Comparison of ENCODE assay signal across 38 mouse cellular contexts in the genomic region with DNA sequence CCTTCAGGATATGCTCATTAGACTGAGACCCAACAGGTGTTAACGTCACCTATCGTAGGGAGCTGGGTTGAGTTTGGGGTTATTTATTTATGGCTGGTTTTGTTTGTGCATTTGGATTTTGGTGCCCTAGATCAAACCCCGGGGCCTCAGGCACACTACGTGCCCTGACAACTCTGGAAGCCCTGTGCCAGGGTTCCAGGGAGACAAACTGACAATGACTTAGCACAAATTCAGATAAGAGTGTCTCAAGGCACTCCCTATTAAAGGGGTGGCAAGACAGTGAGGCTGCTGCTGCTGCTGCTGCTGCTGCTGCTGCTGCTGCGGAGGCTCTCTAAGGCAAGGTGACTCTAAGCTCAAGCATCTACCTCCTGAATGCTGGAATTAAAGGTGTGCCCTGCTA. TPM values are rescaled to one million over a fixed set of nuclear protein-coding genes. Genes with fewer than 3 reads are reported as not detected.
DNase-seq lines count a peak whose midpoint lies in the region; ATAC-seq and TF ChIP-seq lines count a peak whose summit lies in the region.
"Had no signal": no experiment of that assay in that cellular context is flagged by ENCODE, and none has a peak within 500 bp of the region (broad histone marks: within the 10 kb centered on the region; RNA-seq: fewer than 3 reads in every experiment).

No protein-coding gene starts in this region.

- peak overlapping the region; percentile 95 for H3K9ac ChIP-seq in liver, embryonic 12.5 days
- H3K9ac ChIP-seq in liver, postnatal 0 days (replicated peaks): peak overlapping the region; percentile 92
- H3K9ac ChIP-seq: embryonic facial prominence, embryonic 12.5 days; forebrain, embryonic 12.5 days; forebrain, postnatal 0 days; limb, embryonic 12.5 days; midbrain, embryonic 15.5 days had no signal

- no peaks in the 10 kb centered on the region for H3K36me3 ChIP-seq in liver, embryonic 12.5 days
- no peaks in the 10 kb centered on the region for H3K36me3 ChIP-seq in liver, postnatal 0 days (replicated peaks; ENCODE audit: insufficient read depth, low read length)
- H3K36me3 ChIP-seq: embryonic facial prominence, embryonic 12.5 days; forebrain, embryonic 12.5 days; hindbrain, embryonic 10.5 days; limb, embryonic 12.5 days; midbrain, embryonic 10.5 days; midbrain, embryonic 15.5 days had no signal

- DNase-seq in spleen, postnatal 4 days (ENCODE audit: low spot score in 2 of 2): peak; percentile 36 to 62
- DNase-seq in spleen, adult 18-20 months: no peak
- peak; percentile 61 for DNase-seq in c-Kit-positive CD71-positive TER-119-negative erythroid progenitor cells, embryonic 14.5 days (ENCODE audit: low read depth)
- no peak for DNase-seq in liver, postnatal 0 days
- no peak for DNase-seq in layer of hippocampus, adult 9-11 months
- no peak for DNase-seq in ovary, postnatal 14 days (ENCODE audit: low spot score)
- DNase-seq: adrenal gland, adult 8-10 months; cerebellum, adult 11-12 months; cerebellum, adult 9-11 months; embryo, embryonic 11 days; forebrain, postnatal 0 days; heart, postnatal 14 days; kidney, adult 8-10 months; kidney, postnatal 4 days; lung, adult 2 months; lung, postnatal 10 days; thymus, adult 18-20 months; thymus, postnatal 25 days had no signal

- peak; percentile 65 for ATAC-seq in liver, embryonic 12.5 days
- ATAC-seq in liver, postnatal 0 days: no peak
- no peak for ATAC-seq in granulocyte monocyte progenitor cell, adult 5-6 weeks (replicated peaks; ENCODE audit: poor library complexity, severe bottlenecking)
- ATAC-seq: forebrain, postnatal 0 days; hindbrain, embryonic 16.5 days; intestine, embryonic 16.5 days; midbrain, embryonic 15.5 days had no signal

- peaks cover 57% of the 10 kb centered on the region for H3K4me1 ChIP-seq in liver, embryonic 12.5 days
- H3K4me1 ChIP-seq in liver, postnatal 0 days (ENCODE audit: insufficient read depth): peaks cover 34% of the 10 kb centered on the region

- H3K4me2 ChIP-seq in liver, embryonic 12.5 days: peak overlapping the region; percentile 55
- H3K4me2 ChIP-seq in liver, postnatal 0 days (ENCODE audit: low read depth, low read length): peak overlapping the region; percentile 78
- H3K4me2 ChIP-seq: embryonic facial prominence, embryonic 12.5 days; forebrain, embryonic 12.5 days; limb, embryonic 12.5 days; midbrain, embryonic 15.5 days had no signal

- peak overlapping the region; percentile 99 for H3K27ac ChIP-seq in liver, embryonic 12.5 days
- H3K27ac ChIP-seq in liver, postnatal 0 days (ENCODE audit: low read depth): peak overlapping the region; percentile 96
- H3K27ac ChIP-seq: embryonic facial prominence, embryonic 12.5 days; forebrain, embryonic 12.5 days; hindbrain, embryonic 10.5 days; kidney, postnatal 0 days; left cerebral cortex, adult 2 months; limb, embryonic 12.5 days; midbrain, embryonic 10.5 days; midbrain, embryonic 15.5 days had no signal

- H3K9me3 ChIP-seq in liver, embryonic 12.5 days (replicated peaks): no peaks in the 10 kb centered on the region
- H3K9me3 ChIP-seq in liver, postnatal 0 days (ENCODE audit: low read length): no peaks in the 10 kb centered on the region
- H3K9me3 ChIP-seq: embryonic facial prominence, embryonic 12.5 days; forebrain, embryonic 12.5 days; hindbrain, embryonic 10.5 days; limb, embryonic 12.5 days; midbrain, embryonic 10.5 days; midbrain, embryonic 15.5 days had no signal

- H3K4me3 ChIP-seq in liver, embryonic 12.5 days: peak overlapping the region; percentile 24
- peak overlapping the region; percentile 29 for H3K4me3 ChIP-seq in liver, postnatal 0 days (ENCODE audit: low read depth, low read length)
- H3K4me3 ChIP-seq: embryonic facial prominence, embryonic 12.5 days; forebrain, embryonic 12.5 days; hindbrain, embryonic 10.5 days; left cerebral cortex, adult 2 months; limb, embryonic 12.5 days; midbrain, embryonic 10.5 days; midbrain, embryonic 15.5 days had no signal

- peaks cover 40% of the 10 kb centered on the region for H3K27me3 ChIP-seq in liver, embryonic 12.5 days (replicated peaks)
- peaks cover 3% of the 10 kb centered on the region; the same call in 1 of the 2 replicates for H3K27me3 ChIP-seq in liver, postnatal 0 days (ENCODE audit: insufficient read depth, low read length)

- peak; percentile 76 for TF ChIP-seq EP300 in liver, postnatal 0 days (IDR thresholded peaks at IDR 0.05; ENCODE audit: low read depth)

- WGBS in liver, embryonic 12.5 days (ENCODE audit: insufficient replicate concordance): 37% methylated on average over 5 of the region's 5 CpGs
- WGBS in liver, postnatal 0 days (ENCODE audit: insufficient replicate concordance): 62% methylated on average over 5 of the region's 5 CpGs

- no peak for TF ChIP-seq CTCF in liver, postnatal 0 days (IDR thresholded peaks at IDR 0.05; ENCODE audit: low read depth)

RNA-seq across cellular contexts. Expression of a gene that starts 2.9 kb away (rescaled TPM):
- 1,025 and 1,037 TPM in 2 replicates for polyA plus RNA-seq in liver, embryonic 12.5 days (2016; fragmentation: Nextera tagmentation; extraction: Ambion mirVana)
- polyA plus RNA-seq in liver, postnatal 0 days (2015; fragmentation: Nextera tagmentation; extraction: Ambion mirVana): 507 and 771 TPM in 2 replicates
- 0.82 and 4.7 TPM in 2 replicates for total RNA-seq in granulocyte monocyte progenitor cell, adult 5-6 weeks (2014; fragmentation: Nextera tagmentation)
- total RNA-seq in granulocyte monocyte progenitor cell, adult 5-6 weeks (2017): 3.9 and 8.7 TPM in 2 replicates
- total RNA-seq: neutrophil, adult 5-6 weeks had no signal

RNA-seq across cellular contexts. Expression of a gene that starts 9.3 kb away (rescaled TPM):
- polyA plus RNA-seq in liver, embryonic 12.5 days (2016; fragmentation: Nextera tagmentation; extraction: Ambion mirVana): 3,299 and 3,537 TPM in 2 replicates
- 2,663 and 3,863 TPM in 2 replicates for polyA plus RNA-seq in liver, postnatal 0 days (2015; fragmentation: Nextera tagmentation; extraction: Ambion mirVana)
- total RNA-seq in granulocyte monocyte progenitor cell, adult 5-6 weeks (2014; fragmentation: Nextera tagmentation): 120 and 175 TPM in 2 replicates
- total RNA-seq in granulocyte monocyte progenitor cell, adult 5-6 weeks (2017): 233 and 290 TPM in 2 replicates

RNA-seq across cellular contexts. Expression of a gene that starts 17.1 kb away (rescaled TPM):
- polyA plus RNA-seq in liver, embryonic 12.5 days (2016; fragmentation: Nextera tagmentation; extraction: Ambion mirVana): 0.42 and 0.45 TPM in 2 replicates
- polyA plus RNA-seq in liver, postnatal 0 days (2015; fragmentation: Nextera tagmentation; extraction: Ambion mirVana): not detected in 2 replicates
- not detected in 2 replicates for total RNA-seq in granulocyte monocyte progenitor cell, adult 5-6 weeks (2014; fragmentation: Nextera tagmentation)
- total RNA-seq in granulocyte monocyte progenitor cell, adult 5-6 weeks (2017): not detected in 2 replicates
- total RNA-seq: neutrophil, adult 5-6 weeks had no signal

RNA-seq across cellular contexts. Expression of a gene that starts 32.5 kb away (rescaled TPM):
- polyA plus RNA-seq in liver, embryonic 12.5 days (2016; fragmentation: Nextera tagmentation; extraction: Ambion mirVana): not detected in 2 replicates
- not detected in 2 replicates for polyA plus RNA-seq in liver, postnatal 0 days (2015; fragmentation: Nextera tagmentation; extraction: Ambion mirVana)
- total RNA-seq in granulocyte monocyte progenitor cell, adult 5-6 weeks (2014; fragmentation: Nextera tagmentation): not detected in 2 replicates
- not detected in 2 replicates for total RNA-seq in granulocyte monocyte progenitor cell, adult 5-6 weeks (2017)
- total RNA-seq: adrenal gland, adult 8-10 months; adrenal gland, postnatal 4 days; forebrain, postnatal 0 days; gastrocnemius, adult 8-10 months; gastrocnemius, postnatal 4 days; heart, postnatal 14 days; layer of hippocampus, postnatal 10 days; left cerebral cortex, adult 2 months; left cerebral cortex, postnatal 25 days; neutrophil, adult 5-6 weeks had no signal
- polyA plus RNA-seq: embryonic facial prominence, embryonic 12.5 days; forebrain, embryonic 12.5 days; forebrain, postnatal 0 days; heart, embryonic 14.5 days; hindbrain, embryonic 10.5 days; hindbrain, embryonic 16.5 days; kidney, postnatal 0 days; limb, embryonic 12.5 days; midbrain, embryonic 10.5 days; midbrain, embryonic 15.5 days; neural tube, embryonic 11.5 days had no signal

RNA-seq across cellular contexts. Expression of a gene that starts 44.8 kb away (rescaled TPM):
- polyA plus RNA-seq in liver, embryonic 12.5 days (2016; fragmentation: Nextera tagmentation; extraction: Ambion mirVana): 74.6 and 77.0 TPM in 2 replicates
- 13.4 and 18.2 TPM in 2 replicates for polyA plus RNA-seq in liver, postnatal 0 days (2015; fragmentation: Nextera tagmentation; extraction: Ambion mirVana)
- total RNA-seq in granulocyte monocyte progenitor cell, adult 5-6 weeks (2014; fragmentation: Nextera tagmentation): 38.9 and 45.1 TPM in 2 replicates
- 45.5 and 46.0 TPM in 2 replicates for total RNA-seq in granulocyte monocyte progenitor cell, adult 5-6 weeks (2017)

Comparison
In these comparisons a context has a peak if more than half of its experiments do, and no peak if none do; other contexts are left out.
1. DNase-seq: peak in spleen, postnatal 4 days (2 of 2) and c-Kit-positive CD71-positive TER-119-negative erythroid progenitor cells, embryonic 14.5 days (single experiment); none in spleen, adult 18-20 months (0 of 2), liver, postnatal 0 days (single experiment), layer of hippocampus, adult 9-11 months (single experiment) and ovary, postnatal 14 days (single experiment).